Mouse (Mus musculus): ENCODE data around the gene Prrc2a.

Prrc2a gene

DNA sequence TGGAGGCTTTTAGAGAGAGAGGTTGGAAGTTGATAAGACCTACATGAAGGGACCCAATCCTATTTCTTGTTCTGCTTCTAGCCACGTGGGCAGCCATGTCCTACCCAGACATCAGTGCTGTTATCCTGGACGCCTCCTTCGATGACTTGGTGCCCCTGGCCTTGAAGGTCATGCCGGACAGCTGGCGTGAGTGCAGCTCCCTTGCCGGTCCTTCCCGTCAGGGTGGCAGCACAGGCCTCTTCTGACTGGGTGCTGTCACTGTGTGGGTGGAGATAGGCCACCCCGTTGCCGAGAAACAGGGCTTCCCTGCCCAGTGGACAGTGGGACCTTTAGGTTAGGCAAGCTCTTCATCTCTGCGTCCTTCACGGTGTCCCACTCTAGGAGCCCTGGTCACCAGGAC lies 63.5 kb downstream of the Prrc2a start:
- no peak for DNase-seq

DNA sequence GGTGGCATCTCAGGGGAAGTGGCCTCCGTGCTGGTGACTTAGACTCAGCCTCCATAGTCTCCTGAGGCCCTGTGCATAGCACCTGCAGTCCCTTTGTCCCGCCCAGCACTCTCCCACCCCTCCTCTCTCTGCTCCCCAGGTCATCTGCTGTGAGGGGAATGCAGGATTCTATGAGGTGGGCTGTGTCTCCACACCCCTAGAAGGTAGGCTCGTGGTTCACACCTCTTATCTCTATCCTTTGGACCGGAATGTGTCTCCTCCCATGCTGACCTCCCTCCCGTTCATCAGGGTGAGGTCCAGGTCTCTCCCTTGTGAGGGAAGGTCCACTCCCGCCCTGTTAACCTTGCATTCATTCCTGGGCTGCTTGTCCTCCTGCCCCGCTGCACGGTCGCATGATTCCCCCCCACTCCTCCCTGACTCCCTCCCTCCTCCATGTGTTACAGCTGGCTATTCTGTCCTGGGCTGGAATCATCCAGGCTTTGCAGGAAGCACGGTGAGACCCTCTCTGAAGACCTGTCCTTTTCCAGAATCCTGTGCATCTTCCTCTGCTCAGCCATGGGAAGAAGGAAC lies 64.4 kb downstream of the Prrc2a start:
- no peak for DNase-seq
